Mouse (Mus musculus): ENCODE data around the gene Stard3nl.
A peak's percentile ranks its signal among the peaks of the same experiment; 100 is the strongest.
"Not testable (repeated sequence)": the region's sequence is repeated elsewhere in the genome, so short reads cannot be mapped to it uniquely, and the experiment has no call there.

Stard3nl gene

DNA sequence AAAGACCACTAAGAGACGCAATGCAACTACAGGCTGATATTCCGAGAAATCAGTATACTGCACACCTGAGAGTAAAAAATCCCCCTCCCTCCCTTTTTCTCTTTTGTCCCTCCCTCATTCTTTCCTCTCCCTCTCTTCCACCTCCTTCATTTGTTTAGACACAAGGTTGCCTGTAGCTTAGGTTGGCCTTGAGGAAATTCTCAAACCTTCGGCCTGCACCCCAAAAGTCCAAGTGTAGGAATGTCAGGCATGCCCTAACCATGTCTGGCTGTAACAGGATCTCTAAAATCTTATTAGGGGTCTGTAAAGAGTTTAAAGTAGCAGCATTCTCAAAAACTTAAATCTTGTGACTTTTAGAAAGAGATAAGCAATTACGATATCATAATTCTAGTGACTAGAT, 10.4 kb downstream of the Stard3nl start:
- no peak for DNase-seq (ENCODE audit: low spot score)

DNA sequence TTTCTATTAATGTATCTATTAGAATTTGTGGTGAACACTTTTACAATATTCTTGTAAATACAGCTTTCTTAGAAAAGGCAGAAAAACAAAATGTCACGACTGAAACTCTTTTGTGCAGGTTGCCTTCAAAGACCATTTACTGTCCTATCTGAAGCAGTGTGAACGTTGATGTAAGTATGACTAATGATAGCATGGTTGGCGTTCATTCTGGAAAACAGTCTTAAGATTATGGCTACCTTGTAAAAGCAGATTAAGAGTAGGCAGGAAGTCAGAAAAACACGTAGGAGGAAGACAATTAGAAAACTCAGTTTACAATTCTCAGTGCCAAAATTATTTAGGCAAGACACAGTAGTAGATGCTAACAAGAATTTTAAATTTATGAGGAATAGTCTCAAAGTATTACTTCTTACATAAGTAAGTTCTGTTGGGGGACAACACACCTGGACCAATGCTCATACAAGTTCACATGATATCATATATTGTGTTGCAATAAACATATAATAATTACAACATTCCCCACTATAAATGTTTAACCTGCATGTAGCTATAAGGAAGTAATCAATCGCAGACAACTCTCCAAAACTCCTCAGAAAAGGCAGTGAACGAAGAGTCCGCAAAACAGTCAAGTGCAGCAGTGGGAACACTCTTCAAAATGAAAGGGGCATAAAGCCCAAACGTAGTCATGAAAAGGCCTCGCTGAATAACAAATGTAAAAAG, 14.3 kb downstream of the Stard3nl start:
- no peak for DNase-seq (ENCODE audit: low spot score)

DNA sequence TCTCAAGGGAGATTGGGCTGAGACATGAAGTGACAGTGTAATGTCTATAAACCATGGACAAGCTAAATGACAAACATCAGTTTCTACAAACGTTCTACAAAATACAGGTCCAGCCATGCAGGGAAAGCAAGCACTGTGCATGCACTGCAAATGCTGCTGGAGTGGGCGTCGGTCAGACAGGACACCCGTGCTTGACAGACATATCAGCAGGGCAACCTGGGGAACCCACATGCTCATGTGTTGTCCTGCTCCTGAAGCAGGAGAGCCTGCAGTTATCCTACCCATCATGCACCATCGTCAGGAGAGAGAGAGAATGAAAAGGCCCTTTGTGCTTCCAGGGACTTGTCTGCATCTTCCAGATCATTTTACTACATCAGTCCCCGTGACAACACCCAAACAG, 16.3 kb downstream of the Stard3nl start:
- DNase-seq (ENCODE audit: low spot score): no peak

DNA sequence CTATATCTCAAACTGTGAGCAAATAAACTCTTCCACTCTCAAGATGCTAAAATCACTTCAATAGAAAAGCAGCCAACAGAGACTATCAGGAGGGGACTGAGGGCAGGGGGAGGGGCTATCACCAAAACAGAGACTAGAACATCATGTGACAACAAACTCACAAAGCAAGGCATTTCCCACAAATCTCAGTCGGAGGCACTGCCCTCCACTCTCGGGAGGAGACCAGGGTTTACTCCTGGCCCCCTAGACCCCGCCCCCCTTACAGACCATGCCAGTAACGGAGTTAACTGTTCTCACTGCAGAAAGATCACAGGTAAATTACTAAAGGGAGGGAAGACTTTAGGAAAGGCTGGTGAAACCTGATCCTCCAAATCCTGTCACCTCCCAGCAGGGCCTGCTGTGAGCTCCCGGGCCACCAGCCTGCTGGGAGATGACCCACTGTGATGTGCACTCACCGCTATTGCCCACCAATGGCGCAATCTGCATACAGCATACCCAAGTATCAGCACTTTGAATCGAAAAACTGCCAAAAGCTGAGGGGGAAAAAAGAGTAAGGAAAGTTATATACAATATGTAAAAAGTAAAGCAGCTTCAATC, 23.4 kb downstream of the Stard3nl start:
- DNase-seq (ENCODE audit: low spot score): no peak

DNA sequence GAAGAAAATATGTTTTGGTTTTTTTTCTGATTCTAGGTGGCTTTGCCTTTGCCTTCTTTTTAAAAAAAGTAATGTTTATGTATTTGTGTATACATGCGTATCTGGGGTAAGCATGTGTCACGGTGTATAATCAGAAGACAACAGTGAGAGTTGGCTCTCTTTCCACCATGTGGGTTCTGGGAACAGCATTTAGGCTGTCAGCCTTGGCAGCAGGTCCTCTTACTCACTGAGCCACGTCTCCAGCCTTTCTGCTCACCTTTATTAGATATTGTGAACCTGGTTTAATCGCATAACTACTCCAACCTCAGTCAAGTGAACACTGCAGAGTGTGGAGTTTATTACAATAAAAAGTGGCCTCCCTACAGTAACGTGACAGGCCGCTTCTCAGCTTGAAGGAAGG, 26.8 kb downstream of the Stard3nl start:
- DNase-seq (ENCODE audit: low spot score): no peak

DNA sequence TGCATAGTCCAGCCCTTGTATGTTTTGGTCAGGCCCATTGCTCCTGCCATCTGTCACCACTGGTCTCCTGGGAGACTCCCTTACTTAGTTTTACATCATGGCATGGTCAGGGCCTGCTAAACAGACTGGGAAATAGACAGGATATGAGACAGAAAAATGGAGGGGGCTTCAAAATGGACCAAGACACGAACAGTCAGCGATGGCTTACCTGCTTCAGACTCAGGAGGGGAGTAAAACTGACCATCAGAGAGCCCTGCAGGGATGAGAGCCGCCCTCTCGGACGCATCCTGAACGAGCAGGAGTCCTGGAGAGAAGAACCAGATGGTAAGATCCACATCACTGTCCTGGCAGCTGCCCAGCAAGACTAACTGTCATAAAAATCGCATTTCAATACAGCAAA, 28.1 kb downstream of the Stard3nl start:
- no peak for DNase-seq (ENCODE audit: low spot score)

DNA sequence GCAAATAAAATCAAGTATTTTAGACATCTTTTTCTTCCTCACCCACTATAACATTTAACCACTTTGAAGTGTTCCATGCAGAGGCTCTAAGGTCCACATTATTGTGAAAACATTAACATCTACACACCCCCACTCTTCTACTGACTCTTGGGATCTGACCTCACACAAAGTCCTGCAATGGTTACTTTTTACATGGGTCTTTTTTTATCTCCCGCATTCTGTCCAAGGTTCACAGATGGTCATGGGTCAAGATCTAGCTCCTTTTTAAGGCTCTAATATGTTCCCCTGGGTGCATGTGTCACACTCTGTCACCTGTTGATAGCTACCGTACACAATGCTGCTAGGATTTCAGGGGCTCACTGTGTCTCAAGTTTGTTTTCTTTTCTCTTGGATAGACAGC, 28.7 kb downstream of the Stard3nl start:
- no peak for DNase-seq (ENCODE audit: low spot score)

DNA sequence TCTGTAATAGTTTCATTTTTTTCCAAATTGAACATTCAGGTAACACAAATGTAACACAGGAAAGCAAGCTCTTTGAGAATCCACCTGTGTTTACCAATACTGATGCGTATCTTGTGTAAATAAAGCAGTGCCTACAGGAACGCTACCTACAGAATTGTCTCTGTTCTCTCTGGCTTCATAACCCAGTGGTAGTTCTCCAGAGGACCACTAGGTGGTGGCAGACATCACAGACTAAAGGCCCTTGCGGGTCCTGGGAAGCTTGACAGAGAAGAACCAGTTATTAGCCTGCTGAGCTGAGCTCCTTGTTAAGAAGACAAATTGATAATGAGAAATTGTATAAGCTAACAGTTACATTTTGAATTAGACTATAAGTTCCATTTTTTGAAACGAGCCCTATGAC, 30.0 kb downstream of the Stard3nl start:
- peak; percentile 14 for DNase-seq (ENCODE audit: low spot score)

DNA sequence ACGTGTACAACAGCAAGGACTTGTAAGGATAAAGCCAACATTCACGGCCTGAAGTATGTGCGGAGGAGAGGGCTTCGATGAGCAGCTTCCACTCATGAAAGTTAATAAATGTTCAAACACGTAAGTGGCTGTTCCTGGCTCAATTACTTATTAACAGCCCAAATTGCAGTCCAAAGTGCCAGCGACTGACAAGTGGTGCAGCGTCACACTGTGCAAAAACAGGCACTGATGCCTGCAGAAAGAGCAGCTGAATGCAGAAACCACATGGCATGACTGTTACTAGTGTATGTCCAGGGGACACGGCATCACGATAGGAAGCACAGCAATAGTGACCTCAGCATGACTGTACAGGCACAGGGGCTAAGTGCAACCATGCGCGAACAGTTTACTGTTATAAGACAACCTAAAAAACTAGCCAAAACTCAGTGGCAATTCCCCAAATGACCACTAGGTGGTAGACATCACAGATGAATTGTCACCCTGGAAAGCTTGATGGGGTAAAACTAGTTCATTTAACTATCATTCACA, 31.3 kb downstream of the Stard3nl start:
- no peak for DNase-seq (ENCODE audit: low spot score)

DNA sequence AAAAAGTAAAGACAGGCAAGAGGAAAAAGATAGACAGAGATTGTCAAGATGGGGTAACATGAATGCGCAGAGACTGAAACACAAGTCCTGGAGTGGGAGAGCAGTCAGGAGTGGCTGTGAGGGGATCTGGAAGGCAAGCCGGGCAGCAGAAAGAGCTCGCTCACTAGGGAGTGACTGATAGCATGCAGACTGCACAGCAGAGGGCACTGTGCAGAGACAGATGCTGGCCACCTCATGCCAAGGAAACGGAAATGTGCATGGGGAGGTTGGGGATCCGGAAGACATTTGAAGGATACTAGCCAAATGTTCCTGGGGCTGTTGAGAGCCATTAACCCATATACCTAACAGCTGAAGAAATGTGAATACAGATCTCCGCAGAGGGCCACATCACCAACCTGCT, 33.2 kb downstream of the Stard3nl start:
- DNase-seq (ENCODE audit: low spot score): no peak

DNA sequence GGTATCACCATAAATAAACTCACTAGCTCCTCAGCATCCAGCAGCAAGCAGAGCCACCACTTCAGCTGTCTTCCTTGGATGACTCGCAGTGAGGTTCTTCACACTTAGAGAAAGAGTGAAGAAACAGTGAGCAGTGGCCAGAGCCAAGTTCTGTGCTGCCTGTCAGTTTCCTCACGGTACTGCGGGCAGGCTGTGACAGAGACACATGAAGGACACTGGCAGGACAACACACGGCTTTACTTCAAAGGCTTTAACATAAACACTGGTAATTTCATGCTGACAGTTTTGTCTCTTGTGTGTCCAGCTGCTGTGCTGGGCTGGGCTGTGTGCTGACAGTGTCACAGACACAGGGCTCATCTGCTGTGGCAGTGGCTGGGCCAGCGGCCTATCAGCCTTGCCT, 37.6 kb downstream of the Stard3nl start:
- no peak for DNase-seq (ENCODE audit: low spot score)

DNA sequence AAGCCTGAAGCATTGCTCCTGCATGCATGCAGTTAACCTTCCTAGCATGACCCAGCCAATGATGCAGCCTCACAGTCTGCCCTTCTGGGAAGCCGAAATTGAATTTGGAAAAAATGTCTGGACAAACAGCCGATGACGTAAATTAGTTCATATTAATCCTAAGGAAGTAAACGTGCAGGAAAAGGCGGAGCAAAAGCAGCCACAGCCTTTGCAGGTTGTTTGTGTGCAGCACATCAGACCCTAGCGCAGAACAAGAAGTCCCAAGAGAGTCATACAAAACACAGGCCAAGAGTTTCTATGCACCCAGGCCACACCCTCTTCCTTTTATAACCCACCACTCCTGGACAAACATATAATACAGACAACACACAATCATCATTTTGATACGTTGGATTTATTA, 38.3 kb downstream of the Stard3nl start:
- no peak for DNase-seq (ENCODE audit: low spot score)

DNA sequence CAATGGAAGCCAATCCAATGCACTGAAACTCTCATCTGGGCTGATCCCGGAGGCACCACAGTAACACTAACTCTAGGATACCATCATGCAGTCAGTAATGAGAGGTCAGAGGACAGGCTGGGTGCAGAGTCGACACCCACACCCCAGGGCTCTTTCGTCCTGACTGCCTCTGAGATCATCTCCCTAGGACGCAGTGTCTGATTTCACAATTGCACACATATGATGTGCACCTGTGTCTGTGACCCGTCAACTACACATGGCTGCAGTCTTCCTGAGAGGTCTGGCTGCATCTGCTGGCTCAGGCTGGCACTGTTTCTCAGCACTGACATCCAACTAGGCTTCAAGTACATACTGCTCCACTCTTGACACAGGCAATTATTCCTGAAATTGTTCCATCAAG, 38.9 kb downstream of the Stard3nl start:
- no peak for DNase-seq (ENCODE audit: low spot score)

DNA sequence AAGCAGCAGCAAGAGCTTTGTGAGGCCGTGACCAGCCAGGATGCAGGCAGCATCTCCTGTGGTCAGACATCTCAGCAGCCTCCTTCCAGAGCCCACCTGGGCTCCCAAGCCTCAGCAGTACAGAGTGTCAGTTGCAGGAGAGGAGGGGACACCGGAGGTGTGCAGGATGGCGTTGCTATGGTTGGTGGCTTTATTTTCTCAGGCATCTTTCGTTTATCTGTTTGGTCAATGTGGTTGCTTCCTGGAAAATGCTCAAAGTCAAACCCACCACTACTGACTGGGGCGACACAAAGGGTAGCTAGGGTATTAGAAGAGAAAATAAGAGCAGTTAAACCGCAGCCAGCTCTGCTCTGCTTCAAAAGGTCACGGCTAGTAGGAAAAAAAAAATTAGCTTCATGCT, 39.5 kb downstream of the Stard3nl start:
- DNase-seq (ENCODE audit: low spot score): no peak

DNA sequence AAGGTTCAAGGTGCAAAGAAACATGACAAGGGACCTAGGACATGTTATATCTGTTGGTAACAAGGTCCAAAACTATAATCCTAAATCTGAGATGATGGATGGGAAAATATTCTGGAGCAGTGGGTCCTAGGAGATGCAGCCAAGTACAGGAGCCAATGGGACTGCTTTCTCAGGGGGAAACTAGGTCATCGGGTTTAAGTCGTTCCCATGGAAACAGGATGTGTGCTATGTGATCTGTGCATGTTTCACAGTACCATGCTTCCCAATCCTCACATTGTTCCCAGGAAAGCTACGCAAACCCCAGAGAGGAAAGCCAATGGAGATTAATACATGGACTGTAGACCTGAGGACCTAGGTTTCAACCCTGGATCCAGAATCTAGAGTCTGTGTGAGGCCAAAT, 42.8 kb downstream of the Stard3nl start:
- no peak for DNase-seq (ENCODE audit: low spot score)

DNA sequence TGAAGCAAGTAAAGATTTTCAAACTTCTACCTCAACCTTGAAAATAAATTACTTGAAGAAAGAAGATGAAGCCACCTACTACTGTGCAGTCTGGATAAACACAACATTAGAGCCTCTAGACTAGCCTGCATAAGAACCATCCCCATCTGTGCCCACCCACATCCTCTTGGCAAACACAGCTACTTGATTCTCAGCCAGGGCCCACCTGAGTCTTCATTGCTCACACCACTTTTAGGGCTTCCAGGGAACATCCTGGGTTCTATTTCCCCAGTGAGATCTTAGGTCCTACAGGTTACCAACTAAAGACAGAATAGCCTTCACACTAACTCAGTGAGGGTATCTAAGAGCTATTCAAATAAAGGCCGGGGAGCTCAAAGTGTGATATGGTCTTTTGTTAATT, 55.2 kb downstream of the Stard3nl start:
- not testable (repeated sequence) for DNase-seq (ENCODE audit: low spot score)

DNA sequence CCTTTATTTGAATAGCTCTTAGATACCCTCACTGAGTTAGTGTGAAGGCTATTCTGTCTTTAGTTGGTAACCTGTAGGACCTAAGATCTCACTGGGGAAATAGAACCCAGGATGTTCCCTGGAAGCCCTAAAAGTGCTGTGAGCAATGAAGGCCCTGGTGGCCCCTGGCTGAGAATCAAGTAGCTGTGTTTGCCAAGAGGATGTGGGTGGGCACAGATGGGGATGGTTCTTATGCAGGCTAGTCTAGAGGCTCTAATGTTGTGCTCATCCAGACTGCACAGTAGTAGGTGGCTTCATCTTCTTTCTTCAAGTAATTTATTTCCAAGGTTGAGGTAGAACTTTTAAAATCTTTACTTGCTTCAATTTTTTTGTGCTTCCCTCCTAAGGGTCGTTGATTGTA, 59.3 kb downstream of the Stard3nl start:
- not testable (repeated sequence) for DNase-seq (ENCODE audit: low spot score)

Data from spleen, adult 12 weeks (tissue).